Mouse (Mus musculus) heart, embryonic 14.5 days (tissue): ENCODE results near the gene Wdr82. TPM values are rescaled to one million over a fixed set of nuclear protein-coding genes. Genes with fewer than 3 reads are reported as not detected.
A peak's percentile ranks its signal among the peaks of the same experiment; 100 is the strongest.

Experiments
- ATAC-seq: fragments of 200-750 bp; cut with Nextera tagmentation; 2 replicates; pipeline ENCODE4 v1.8.0; 2017; ENCODE audit warnings: low read depth, moderate TSS enrichment; ENCODE audit not compliant: insufficient number of reproducible peaks, insufficient read depth, low FRiP score
- H3K27ac ChIP-seq, 2 experiments: fragments of 200-500 bp in 1 of 2; fragments of 300-500 bp in 1 of 2; sonication (generic) in 1 of 2; replicated peaks in 1 of 2; 2 replicates each; pipeline ENCODE4 v1.5.1; 2012 to 2014; ENCODE audit warnings: low read depth in 2 of 2, low read length in 2 of 2, control low read depth in 1 of 2, mild to moderate bottlenecking in 1 of 2, mixed read lengths in 1 of 2; ENCODE audit not compliant: control insufficient read depth in 1 of 2, insufficient read depth in 1 of 2
- H3K27me3 ChIP-seq: fragments of 300-500 bp; sonication (generic); 2 replicates; pipeline ENCODE4 v1.6.1; 2014; ENCODE audit warnings: mild to moderate bottlenecking, low read length, control low read depth; ENCODE audit not compliant: control insufficient read depth, insufficient read depth
- H3K36me3 ChIP-seq: fragments of 300-500 bp; sonication (generic); 2 replicates; pipeline ENCODE4 v1.6.1; 2014; ENCODE audit warnings: mild to moderate bottlenecking, control low read depth, low read length, mixed read lengths; ENCODE audit not compliant: control insufficient read depth, insufficient read depth
- H3K4me1 ChIP-seq, 2 experiments: fragments of 200-500 bp in 1 of 2; fragments of 300-500 bp in 1 of 2; sonication (generic) in 1 of 2; 2 replicates each; pipeline ENCODE4 v1.6.1; 2012 to 2014; ENCODE audit warnings: low read length in 2 of 2, control low read depth in 1 of 2, mixed read lengths in 1 of 2; ENCODE audit not compliant: control insufficient read depth in 2 of 2, insufficient read depth in 2 of 2
- H3K4me2 ChIP-seq: fragments of 300-500 bp; sonication (generic); 2 replicates; pipeline ENCODE4 v1.6.1; 2014; ENCODE audit warnings: mild to moderate bottlenecking, low read length
- H3K4me3 ChIP-seq, 2 experiments: fragments of 200-500 bp in 1 of 2; fragments of 300-500 bp in 1 of 2; sonication (generic) in 1 of 2; 2 replicates each; pipeline ENCODE4 v1.5.1; 2012 to 2014; ENCODE audit warnings: low read length in 2 of 2, mild to moderate bottlenecking in 2 of 2, control low read depth in 1 of 2, low read depth in 1 of 2, moderate library complexity in 1 of 2; ENCODE audit not compliant: control insufficient read depth in 1 of 2, insufficient read depth in 1 of 2
- H3K9ac ChIP-seq: fragments of 300-500 bp; sonication (generic); 2 replicates; pipeline ENCODE4 v1.6.1; 2014; ENCODE audit warnings: mild to moderate bottlenecking, low read length
- H3K9me3 ChIP-seq: fragments of 300-500 bp; sonication (generic); 2 replicates; pipeline ENCODE4 v1.6.1; 2016; ENCODE audit warnings: low read length, control low read depth; ENCODE audit not compliant: control insufficient read depth
- WGBS: fragments of 180-500 bp; shearing (Covaris S2); extraction: QIAGEN DNeasy Blood & Tissue Kit; methylation state at CpG from one replicate; pipeline ENCODE4 v1.1.7; 2014; 5-methylcytosine and 5-hydroxymethylcytosine counted together
- polyA plus RNA-seq: library from polyadenylated mRNA; unstranded; fragments of >200 nt; fragmentation: Nextera tagmentation; extraction: Ambion mirVana; gene quantifications from 2 replicates; pipeline ENCODE4 v1.2.1, GENCODE M21; 2014

Gene Wdr82
- polyA plus RNA-seq, 1 experiment from 2014 or later, result 22.6 TPM

DNA sequence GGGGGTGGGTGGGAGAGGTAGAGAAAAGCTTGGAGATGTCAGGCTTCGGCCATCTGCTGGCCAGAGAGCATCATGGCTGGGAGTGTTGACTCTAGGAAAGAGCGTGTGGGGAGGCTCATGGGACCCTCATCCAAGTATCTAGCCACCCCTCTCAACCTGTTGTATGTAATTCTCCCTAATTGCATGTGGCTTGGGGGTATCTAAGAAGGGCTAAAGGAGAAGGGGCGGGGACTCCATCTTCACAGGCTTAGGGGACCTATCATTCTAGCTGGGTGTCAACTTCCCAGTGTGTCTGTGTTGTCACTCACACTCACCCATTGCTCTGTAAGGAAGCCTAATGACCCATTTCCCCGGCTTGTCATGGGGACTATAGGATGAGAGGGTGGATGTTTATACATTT is 61.1 kb downstream of the Wdr82 start:
- Histone ChIP-seq H3K9me3 (no peaks in the 10 kb centered on the region), H3K9ac (no peak overlapping the region), H3K4me1 (peaks cover 10 to 17% of the 10 kb centered on the region in 2 experiments), H3K4me3 (no peak overlapping the region), H3K4me2 (no peak overlapping the region), H3K36me3 (peaks cover 46% of the 10 kb centered on the region), H3K27me3 (no peaks in the 10 kb centered on the region), H3K27ac (no peak overlapping the region)
- WGBS, result 84% methylated on average over 4 of the region's 4 CpGs
- no peak for ATAC-seq

DNA sequence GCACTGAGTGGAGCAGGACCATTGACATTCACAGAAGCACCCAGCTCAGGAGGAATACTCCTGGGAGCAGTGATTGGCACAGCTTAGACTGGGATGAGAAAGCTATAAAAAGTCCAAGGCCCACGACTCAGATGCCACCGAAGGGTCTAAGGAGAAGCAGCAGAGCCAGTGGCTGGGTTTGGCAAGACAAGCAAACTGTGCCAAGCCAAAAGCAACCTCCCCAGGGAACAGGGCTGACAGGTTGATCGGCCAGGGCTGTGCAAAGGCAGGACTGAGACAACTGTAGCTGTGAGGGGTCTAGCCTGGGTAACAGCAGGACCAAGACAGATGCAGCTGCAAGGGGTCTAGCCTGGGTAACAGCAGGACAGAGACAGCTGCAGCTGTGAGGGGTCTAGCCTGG is 62.2 kb downstream of the Wdr82 start:
- H3K4me2 ChIP-seq, result no peak overlapping the region
- no peaks in the 10 kb centered on the region for H3K9me3 ChIP-seq
- no peak for ATAC-seq
- no peak overlapping the region for H3K4me3 ChIP-seq
- no peaks in the 10 kb centered on the region for H3K27me3 ChIP-seq
- no peak overlapping the region for H3K9ac ChIP-seq
- H3K27ac ChIP-seq, result no peak overlapping the region
- H3K4me1 ChIP-seq, result peaks cover 8 to 13% of the 10 kb centered on the region in 2 experiments
- 90% methylated on average over 3 of the region's 3 CpGs for WGBS
- peaks cover 57% of the 10 kb centered on the region for H3K36me3 ChIP-seq

DNA sequence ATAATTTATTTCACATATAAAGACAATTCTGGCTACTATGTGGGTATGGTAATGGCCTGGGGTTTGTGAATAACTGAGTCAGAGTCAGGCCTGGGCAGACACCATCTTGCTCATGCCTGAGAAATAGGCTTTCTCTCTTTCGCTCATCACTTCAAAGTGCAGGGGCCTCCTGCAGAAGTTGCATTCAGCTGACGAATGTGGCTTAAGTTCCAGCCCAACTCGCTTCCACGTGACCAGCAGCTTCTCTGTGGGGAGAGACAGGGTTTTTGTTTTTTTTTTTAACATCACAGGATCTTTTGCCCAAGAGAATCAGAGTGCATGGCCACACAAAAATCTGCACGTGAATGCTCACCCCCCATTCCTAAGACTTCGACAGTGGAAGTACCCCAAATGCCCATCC is 63.2 kb downstream of the Wdr82 start:
- ATAC-seq, result no peak
- Histone ChIP-seq H3K4me3 (no peak overlapping the region), H3K36me3 (peaks cover 67% of the 10 kb centered on the region), H3K4me2 (no peak overlapping the region), H3K9me3 (no peaks in the 10 kb centered on the region), H3K27me3 (no peaks in the 10 kb centered on the region), H3K9ac (no peak overlapping the region), H3K27ac (no peak overlapping the region), H3K4me1 (peaks cover 8% of the 10 kb centered on the region in 2 experiments)
- 78% methylated on average over 6 of the region's 6 CpGs for WGBS

DNA sequence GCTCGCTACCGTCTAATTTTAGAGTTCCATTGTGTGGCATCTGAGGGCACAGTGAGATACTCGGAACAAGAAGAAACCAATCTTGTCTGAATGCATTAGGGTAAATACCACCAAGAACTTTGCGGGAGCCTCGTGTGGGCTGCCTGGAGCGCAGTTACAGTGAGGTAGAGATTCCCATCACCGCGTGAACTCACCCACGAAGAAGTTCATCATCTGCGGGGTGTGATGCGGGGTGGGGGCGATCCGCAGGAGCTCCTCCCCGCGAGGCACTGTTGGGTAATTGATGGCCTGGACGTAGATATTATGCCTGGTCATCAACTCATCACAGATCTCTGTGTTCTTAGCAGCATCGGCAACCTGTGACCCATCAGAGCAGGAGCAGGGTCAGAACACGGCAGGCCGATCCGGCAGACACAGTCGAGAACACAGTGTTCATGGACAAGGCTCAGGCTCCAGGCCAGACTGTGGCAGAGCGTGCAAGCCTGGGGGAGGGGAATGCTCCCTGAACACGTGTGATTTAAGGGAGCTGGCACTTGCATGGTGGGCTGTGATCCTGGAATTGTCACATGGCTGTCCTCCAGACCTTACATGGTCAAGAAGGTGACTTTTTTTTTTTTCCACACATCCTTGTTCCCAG is 64.6 kb downstream of the Wdr82 start:
- Histone ChIP-seq H3K4me1 (peaks cover 8% of the 10 kb centered on the region in 2 experiments), H3K27me3 (no peaks in the 10 kb centered on the region), H3K9ac (no peak overlapping the region), H3K36me3 (peaks cover 81% of the 10 kb centered on the region), H3K4me3 (no peak overlapping the region), H3K9me3 (no peaks in the 10 kb centered on the region), H3K27ac (peak overlapping the region in 1 of 2 experiments; percentile 24; a peak in 1 of 4 replicates), H3K4me2 (no peak overlapping the region)
- no peak for ATAC-seq
- 72% methylated on average over 23 of the region's 23 CpGs for WGBS

DNA sequence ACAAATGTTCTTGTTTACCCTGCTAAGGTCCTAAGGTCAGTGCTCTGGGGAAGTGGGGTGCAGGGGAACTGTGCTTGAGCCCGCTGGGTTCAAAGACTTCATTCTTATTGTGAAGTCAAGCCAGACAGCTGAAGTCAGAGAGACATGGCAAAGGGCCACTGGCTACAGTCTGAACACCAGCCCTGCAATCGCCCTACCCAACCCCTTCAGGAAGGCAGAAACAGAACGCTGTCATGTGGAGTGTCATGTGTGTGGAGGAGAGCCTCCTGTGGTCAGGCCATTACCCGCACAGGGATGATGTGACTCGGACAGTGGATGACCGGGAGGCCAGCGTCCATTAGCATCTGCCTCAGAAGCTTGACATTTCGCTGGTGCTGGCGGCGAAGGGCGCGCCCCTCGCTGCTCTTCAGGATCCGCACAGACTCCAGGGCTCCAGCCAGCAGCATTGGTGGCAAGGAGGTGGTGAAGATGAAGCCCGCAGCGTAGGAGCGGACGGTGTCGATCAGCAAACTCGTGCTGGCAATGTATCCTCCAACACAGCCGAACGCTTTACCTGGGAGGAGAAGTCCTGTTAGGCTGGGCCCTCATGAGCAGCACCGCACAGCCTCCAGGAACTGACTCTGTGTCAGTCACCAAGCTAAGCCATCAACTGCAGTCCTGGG is 65.6 kb downstream of the Wdr82 start:
- Histone ChIP-seq H3K9ac (no peak overlapping the region), H3K27me3 (no peaks in the 10 kb centered on the region), H3K4me3 (no peak overlapping the region), H3K36me3 (peaks cover 90% of the 10 kb centered on the region), H3K4me2 (no peak overlapping the region), H3K9me3 (no peaks in the 10 kb centered on the region), H3K27ac (no peak overlapping the region), H3K4me1 (peaks cover 8% of the 10 kb centered on the region in 2 experiments)
- no peak for ATAC-seq
- WGBS, result 92% methylated on average over 23 of the region's 23 CpGs

DNA sequence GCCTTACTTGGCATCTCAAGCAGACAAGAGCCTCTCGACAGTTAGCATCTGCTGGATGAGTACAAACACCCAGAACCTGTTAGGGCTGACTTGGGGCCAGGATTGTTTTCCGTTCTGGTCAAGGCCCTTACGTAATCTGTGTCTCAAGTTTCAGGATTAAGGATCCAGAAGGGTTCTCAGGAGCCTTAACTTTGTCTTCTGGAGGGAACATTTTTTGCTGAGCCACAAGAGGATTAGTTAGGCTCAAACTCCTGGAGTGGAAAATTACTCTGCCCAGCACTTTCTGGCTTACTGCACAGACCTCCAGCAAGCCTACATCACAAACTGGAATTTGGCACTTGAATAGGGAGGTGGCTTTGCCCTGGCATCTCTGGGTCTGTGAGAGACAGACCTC is 66.1 kb downstream of the Wdr82 start:
- Histone ChIP-seq H3K27ac (no peak overlapping the region), H3K4me2 (no peak overlapping the region), H3K4me3 (no peak overlapping the region), H3K27me3 (no peaks in the 10 kb centered on the region), H3K4me1 (peaks cover 8% of the 10 kb centered on the region in 2 experiments), H3K36me3 (peaks cover 96% of the 10 kb centered on the region), H3K9ac (no peak overlapping the region), H3K9me3 (no peaks in the 10 kb centered on the region)
- WGBS, result 67% methylated on average over 3 of the region's 3 CpGs
- no peak for ATAC-seq

DNA sequence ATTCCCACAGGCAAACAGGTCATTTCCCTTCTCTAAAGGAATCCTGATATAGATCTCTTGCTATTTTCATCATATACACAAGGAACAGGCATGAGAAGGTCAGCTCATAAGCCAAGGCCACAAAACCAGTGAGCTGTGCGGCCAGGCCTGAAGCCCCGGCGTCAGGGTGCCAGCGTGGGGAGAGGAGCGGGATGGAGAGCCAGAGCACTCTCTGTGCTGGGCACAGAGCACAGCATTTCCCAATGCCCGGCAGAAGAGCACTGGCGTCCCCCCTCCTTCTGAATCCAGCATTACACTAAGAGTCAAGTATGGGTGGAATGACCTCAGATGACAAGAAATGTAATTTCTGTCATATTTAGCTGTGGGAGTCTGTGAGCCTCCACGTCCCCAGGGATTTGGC is 66.7 kb downstream of the Wdr82 start:
- no peak for ATAC-seq
- H3K27ac ChIP-seq, result no peak overlapping the region

More for the DNA sequence above, 66.7 kb downstream of the Wdr82 start:
- no peak overlapping the region for H3K4me2 ChIP-seq
- H3K9me3 ChIP-seq, result no peaks in the 10 kb centered on the region
- H3K4me1 ChIP-seq, result peaks cover 8% of the 10 kb centered on the region in 2 experiments
- WGBS, result 84% methylated on average over 8 of the region's 8 CpGs
- H3K27me3 ChIP-seq, result no peaks in the 10 kb centered on the region
- H3K9ac ChIP-seq, result no peak overlapping the region
- H3K4me3 ChIP-seq, result no peak overlapping the region
- peaks cover 100% of the 10 kb centered on the region for H3K36me3 ChIP-seq
